Mouse (Mus musculus): Measurements from ENCODE around the gene Tcea3. TPM values are rescaled to one million over a fixed set of nuclear protein-coding genes. Genes with fewer than 3 reads are reported as not detected.

Tcea3 gene
- polyA plus RNA-seq, 1 experiment from 2014 or later: not detected

DNA sequence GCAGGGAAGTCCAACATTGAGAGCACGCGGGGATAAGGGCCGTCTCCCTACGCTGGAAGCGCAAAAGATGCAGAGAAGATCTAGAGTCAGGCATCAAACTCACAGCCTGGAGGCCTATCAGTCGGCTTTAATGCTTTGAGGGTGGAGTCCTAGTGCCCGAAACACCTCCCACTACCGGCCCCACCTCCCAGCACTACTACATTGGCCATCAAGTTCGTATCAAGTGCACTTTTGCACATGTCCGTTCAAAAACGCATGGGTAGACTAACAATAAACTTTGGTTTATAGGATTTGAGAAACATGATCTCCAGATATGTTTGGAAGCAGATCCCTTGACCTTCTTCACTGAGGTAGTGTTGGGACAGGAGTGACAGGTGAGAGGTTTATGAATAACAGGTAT is 62.3 kb downstream of the Tcea3 start:
- no peaks in the 10 kb centered on the region for H3K36me3 ChIP-seq (ENCODE audit: inconsistent target)
- peak overlapping the region; percentile 53 for H3K4me3 ChIP-seq (ENCODE audit: inconsistent target)
- WGBS (ENCODE audit: missing documents): 3% methylated on average over 11 of the region's 11 CpGs
- peaks cover 35% of the 10 kb centered on the region for H3K79me2 ChIP-seq (ENCODE audit: inconsistent target)
- H3K27ac ChIP-seq: no peak overlapping the region

DNA sequence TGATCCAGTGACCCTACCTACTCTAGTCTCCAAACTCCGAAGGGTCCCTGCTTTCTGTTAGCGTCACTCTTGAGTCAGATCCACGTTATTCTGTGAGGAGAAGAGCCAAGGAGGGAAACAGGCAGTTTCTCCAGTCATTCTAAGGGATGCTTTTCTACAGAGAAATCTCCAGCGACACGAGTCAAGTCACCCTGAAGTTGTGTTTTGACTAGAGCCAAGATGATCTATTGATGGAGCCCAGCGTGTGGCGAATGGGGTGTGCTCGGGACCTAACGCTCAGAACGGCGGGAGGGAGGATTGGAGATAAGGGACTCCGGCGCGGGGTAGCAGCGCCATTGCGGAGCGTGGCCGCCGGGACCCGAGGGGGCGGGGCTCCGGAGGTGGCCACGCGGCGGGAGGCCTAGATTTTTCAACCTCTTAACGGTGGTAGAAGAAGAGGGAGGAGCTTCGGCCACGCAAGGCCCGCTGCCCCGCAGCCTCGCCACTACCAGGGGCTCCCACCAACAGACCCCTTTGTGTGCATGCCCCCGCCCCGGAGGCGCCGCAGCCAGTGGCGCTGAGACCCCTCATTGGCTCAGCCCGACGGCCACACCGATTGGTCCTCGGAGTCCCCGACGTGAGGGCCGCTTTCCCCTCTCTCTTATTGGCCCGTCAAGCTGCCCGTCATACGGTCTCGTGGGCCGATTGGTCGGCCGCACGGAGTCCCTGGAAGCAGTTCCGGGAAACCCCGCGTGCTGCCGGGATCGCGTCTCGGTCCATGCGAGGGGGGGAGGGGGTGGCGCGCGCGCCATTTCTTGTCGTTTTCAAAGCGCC is 62.9 kb downstream of the Tcea3 start, which contains the start of gene Hnrnpr:
Gene Hnrnpr, plus strand, starts transcription at position 714 of the 813 bp plus-strand sequence.
- Histone ChIP-seq H3K36me3 (ENCODE audit: inconsistent target) (no peaks in the 10 kb centered on the region), H3K27ac (no peak within 1 kb of the TSS), H3K79me2 (ENCODE audit: inconsistent target) (peaks cover 42% of the 10 kb centered on the region), H3K4me3 (ENCODE audit: inconsistent target) (peak within 1 kb of the TSS; percentile 69)
- 2% methylated on average over 54 of the region's 65 CpGs for WGBS (ENCODE audit: missing documents)

DNA sequence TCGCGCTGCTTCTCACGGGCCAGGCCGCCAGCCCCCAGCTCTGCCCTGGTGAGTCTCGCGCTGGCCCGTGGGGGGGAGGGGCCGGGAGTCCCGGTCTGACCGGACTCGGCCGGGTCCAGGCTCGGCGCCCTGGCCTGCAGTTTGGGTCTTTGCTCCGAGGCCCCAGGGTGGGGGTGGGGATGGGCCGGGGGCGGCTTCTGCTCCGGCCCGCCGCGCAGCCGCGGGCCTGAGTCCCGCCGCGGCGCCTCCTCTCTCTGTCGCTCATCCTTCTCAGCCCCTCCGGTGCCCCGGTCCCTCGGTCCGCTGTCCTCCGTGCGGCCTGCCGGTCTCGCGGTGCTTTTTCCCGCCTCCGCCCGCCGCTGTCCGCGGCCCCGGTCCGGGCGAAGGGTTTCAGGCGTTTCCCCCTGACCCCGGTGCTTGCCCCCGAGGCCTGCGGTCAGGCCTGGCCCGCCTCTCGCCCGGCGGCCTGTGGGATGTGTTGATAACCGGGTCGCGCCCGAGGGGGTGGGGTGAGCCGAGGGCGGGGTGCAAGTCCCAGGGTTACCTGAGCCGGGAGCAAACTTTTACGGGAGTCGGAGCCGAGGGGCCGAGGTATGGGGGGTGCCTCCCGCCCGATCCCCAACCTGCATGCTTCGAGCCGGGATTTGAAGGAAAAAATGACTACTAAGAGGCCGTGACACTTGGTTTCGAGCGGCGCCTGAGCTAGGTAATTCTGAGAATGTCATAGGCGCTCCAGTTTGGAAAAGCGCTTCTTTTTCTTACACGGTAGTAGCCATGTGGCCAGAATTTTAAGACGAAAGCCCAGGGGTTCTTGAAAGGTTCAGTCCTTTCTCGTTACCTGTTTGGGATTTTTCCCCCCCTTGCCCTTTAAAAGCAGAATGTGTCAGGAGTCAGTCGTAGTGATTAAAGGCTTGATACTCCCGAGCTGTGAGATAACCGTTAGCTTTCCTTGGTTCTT is 63.8 kb downstream of the Tcea3 start:
- Histone ChIP-seq H3K27ac (no peak overlapping the region), H3K79me2 (ENCODE audit: inconsistent target) (peaks cover 51% of the 10 kb centered on the region), H3K36me3 (ENCODE audit: inconsistent target) (no peaks in the 10 kb centered on the region), H3K4me3 (ENCODE audit: inconsistent target) (peak overlapping the region; percentile 69)
- WGBS (ENCODE audit: missing documents): 2% methylated on average over 75 of the region's 81 CpGs

DNA sequence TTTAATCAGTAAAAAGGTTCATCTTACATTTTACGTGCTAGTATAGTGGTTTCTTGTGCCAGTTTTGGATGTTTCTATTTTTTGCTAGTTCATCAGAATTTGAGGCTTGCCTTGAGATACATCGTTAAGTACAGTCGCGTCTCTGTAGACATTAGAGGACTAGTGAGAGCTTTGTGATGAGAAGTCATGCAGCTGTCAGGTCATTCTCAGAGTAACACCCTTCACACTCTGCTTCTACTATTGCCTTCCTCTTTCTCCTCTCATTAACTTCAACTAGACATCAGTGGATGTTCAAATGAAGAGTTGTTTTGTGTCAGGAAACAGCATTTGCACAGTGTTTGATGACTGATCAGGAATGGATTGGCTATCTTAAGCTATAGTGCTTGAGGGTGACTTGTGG is 65.1 kb downstream of the Tcea3 start:
- Histone ChIP-seq H3K79me2 (ENCODE audit: inconsistent target) (peaks cover 60% of the 10 kb centered on the region), H3K4me3 (ENCODE audit: inconsistent target) (no peak overlapping the region), H3K36me3 (ENCODE audit: inconsistent target) (no peaks in the 10 kb centered on the region), H3K27ac (no peak overlapping the region)
- WGBS (ENCODE audit: missing documents): 16% methylated on average over 4 of the region's 4 CpGs

DNA sequence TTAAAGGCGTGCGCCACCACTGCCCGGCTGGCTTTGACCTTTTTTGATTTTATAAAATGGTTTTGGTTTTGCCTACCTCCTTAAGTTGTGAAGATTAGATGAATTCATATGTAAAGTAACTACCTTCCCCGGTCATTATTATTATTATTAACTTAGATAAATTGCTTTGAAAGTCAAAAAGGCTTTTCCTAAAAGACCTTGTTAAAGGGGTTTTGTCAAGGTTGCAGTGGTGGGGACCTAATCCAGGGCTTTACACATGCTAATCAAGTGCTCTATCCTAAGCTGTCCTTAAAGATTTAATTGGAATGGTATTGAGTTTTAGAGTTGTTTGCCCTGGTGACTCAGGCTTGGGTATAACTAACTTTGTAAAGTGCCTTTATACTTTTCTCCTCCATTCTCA is 70.1 kb downstream of the Tcea3 start:
- peaks cover 71% of the 10 kb centered on the region for H3K79me2 ChIP-seq (ENCODE audit: inconsistent target)
- 94% methylated on average over 4 of the region's 4 CpGs for WGBS (ENCODE audit: missing documents)
- H3K27ac ChIP-seq: no peak overlapping the region
- peaks cover 10% of the 10 kb centered on the region; the same call in 1 of the 2 replicates for H3K36me3 ChIP-seq (ENCODE audit: inconsistent target)
- no peak overlapping the region for H3K4me3 ChIP-seq (ENCODE audit: inconsistent target)

DNA sequence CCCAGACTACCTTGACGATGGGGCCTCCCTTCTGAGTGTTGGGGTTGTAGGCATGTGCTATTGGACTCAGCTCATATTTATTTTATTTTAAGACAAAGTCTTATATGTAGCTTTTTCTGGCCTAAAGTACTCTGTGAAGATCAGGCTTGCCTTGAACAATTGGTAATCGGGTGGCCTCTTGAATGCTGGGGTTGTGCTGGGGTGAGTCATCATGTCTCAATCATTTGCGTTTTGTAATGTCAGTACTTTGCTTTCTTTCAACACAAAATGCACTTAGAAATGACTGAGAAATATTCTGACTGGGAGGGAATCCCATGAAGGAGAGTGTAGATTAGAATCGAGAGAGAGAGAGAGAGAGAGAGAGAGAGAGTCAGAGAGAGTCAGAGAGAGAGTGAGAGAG is 72.5 kb downstream of the Tcea3 start:
- Histone ChIP-seq H3K36me3 (ENCODE audit: inconsistent target) (peaks cover 15% of the 10 kb centered on the region; the same call in 1 of the 2 replicates), H3K4me3 (ENCODE audit: inconsistent target) (no peak overlapping the region), H3K79me2 (ENCODE audit: inconsistent target) (peaks cover 69% of the 10 kb centered on the region), H3K27ac (peak overlapping the region; percentile 10; the same call in 1 of the 2 replicates)
- WGBS (ENCODE audit: missing documents): 61% methylated on average over 3 of the region's 4 CpGs

DNA sequence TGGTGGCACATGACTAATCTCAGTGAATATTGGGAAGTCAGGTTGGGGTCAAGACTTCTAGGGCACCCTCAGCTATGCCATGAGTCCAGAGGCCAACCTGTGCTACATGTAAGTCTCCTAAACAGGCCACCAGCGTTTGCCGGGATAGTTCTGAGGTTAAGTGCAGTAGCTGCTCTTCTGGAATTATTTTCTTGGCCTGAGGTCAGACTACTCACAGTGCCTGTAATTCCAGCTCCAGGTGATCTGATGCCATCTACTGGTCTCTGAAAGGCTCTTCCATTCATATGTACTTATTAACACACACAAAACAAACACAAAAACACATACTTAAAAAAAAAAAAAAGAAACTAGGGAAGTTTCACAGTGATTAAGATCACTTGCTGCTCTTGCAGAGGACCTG is 76.7 kb downstream of the Tcea3 start:
- peaks cover 15% of the 10 kb centered on the region; the same call in 1 of the 2 replicates for H3K36me3 ChIP-seq (ENCODE audit: inconsistent target)
- WGBS (ENCODE audit: missing documents): 88% methylated on average over 2 of the region's 2 CpGs
- H3K27ac ChIP-seq: no peak overlapping the region
- H3K79me2 ChIP-seq (ENCODE audit: inconsistent target): peaks cover 52% of the 10 kb centered on the region
- no peak overlapping the region for H3K4me3 ChIP-seq (ENCODE audit: inconsistent target)

Other genes starting within 250 kb of the Tcea3 start
- 60.5 to 79.3 TPM (median 67.6 TPM) in 3 replicates for gene Eloa, start 226.0 kb upstream of the Tcea3 start, polyA plus RNA-seq (2018)
- 697 to 1,008 TPM (median 879 TPM) in 3 replicates for gene Rpl11, start 194.3 kb upstream of the Tcea3 start, polyA plus RNA-seq (2018)
- gene Id3, start 104.2 kb upstream of the Tcea3 start, polyA plus RNA-seq (2018): 0.34 to 38.1 TPM (median 3.1 TPM) in 3 replicates
- gene E2f2, start 75.3 kb upstream of the Tcea3 start, polyA plus RNA-seq (2018): 1.5 to 5.0 TPM (median 2.6 TPM) in 3 replicates
- gene Asap3, start 41.4 kb upstream of the Tcea3 start, polyA plus RNA-seq (2018): 0.04 to 0.09 TPM (median 0.07 TPM) in 3 replicates
- 6.8 to 8.2 TPM (median 7.8 TPM) in 3 replicates for gene Zfp46, start 37.0 kb downstream of the Tcea3 start, polyA plus RNA-seq (2018)
- 38.7 to 76.3 TPM (median 63.8 TPM) in 3 replicates for gene Hnrnpr, start 63.2 kb downstream of the Tcea3 start, polyA plus RNA-seq (2018)
- not detected in 3 replicates for gene Htr1d, start 175.8 kb downstream of the Tcea3 start, polyA plus RNA-seq (2018)
- gene 6030445D17Rik, start 214.5 kb downstream of the Tcea3 start, polyA plus RNA-seq (2018): 0.13 TPM in 1 of 3 replicates, not detected in the others
- gene Luzp1, start 222.0 kb downstream of the Tcea3 start, polyA plus RNA-seq (2018): 11.1 to 15.6 TPM (median 13.1 TPM) in 3 replicates